Mouse (Mus musculus) myocyte (in vitro differentiated cells): ENCODE results near the gene Lmo3.

Source experiments
- MAX ChIP-seq: IDR thresholded peaks from one replicate; pipeline ENCODE4 v1.6.1; 2011; ENCODE audit warnings: low read depth, mild to moderate bottlenecking, control low read depth
- MYOD1 ChIP-seq, 3 experiments: IDR thresholded peaks; one replicate each; pipeline ENCODE4 v1.6.1; 2011; ENCODE audit warnings: control low read depth in 2 of 3, low read depth in 2 of 3, mild to moderate bottlenecking in 2 of 3, moderate library complexity in 1 of 3; ENCODE audit not compliant: insufficient read length in 2 of 3, control insufficient read depth in 1 of 3
- MYOG ChIP-seq, 3 experiments: IDR thresholded peaks; one replicate each; pipeline ENCODE4 v1.6.1; 2011; ENCODE audit warnings: control low read depth in 2 of 3, low read depth in 2 of 3, mild to moderate bottlenecking in 2 of 3; ENCODE audit not compliant: insufficient read length in 2 of 3, control insufficient read depth in 1 of 3, insufficient read depth in 1 of 3
- POLR2A ChIP-seq: IDR thresholded peaks from one replicate; pipeline ENCODE4 v1.6.1; 2011; ENCODE audit warnings: low read depth, mild to moderate bottlenecking, control low read depth, moderate library complexity; ENCODE audit not compliant: insufficient read length
- POLR2AphosphoS2 ChIP-seq: IDR thresholded peaks from one replicate; pipeline ENCODE4 v1.6.1; 2011; ENCODE audit warnings: low read depth, control low read depth; ENCODE audit not compliant: insufficient read length
- USF1 ChIP-seq: IDR thresholded peaks from one replicate; pipeline ENCODE4 v1.6.1; 2011; ENCODE audit warnings: low read depth, mild to moderate bottlenecking, control low read depth, moderate library complexity

DNA sequence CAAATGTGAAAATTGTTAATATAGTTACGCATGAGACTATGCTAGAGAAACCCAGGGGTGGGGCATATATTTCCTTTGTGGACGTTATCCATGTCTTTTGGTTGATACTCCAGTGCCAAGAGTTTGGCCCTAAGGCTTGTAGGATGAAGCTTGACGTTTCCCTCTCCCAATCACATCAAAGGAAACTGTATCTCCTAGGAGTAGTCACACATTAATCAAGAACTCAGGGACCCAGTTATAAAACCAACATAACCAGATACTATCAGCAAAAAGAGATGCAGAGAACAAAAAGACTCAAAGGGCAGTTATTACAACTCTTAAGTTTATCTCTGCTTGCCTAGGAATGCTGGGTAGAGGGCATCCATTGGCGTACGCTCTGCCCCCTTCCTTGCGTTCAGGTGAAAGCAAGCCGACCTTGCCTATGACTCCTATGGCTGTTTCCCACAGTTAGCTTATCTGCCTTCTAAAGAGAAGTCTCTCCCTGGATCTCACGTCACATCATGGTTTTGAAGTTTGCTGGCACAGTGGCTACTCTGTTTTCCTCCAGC, 261.5 kb downstream of the Lmo3 start:
- TF ChIP-seq POLR2A (no peak), POLR2AphosphoS2 (no peak), USF1 (no peak), MYOD1 (IDR thresholded peaks at IDR 0.05; ENCODE audit: control insufficient read depth in 1 of 3, insufficient read length in 2 of 3, low read depth in 2 of 3) (no peak), MAX (no peak), MYOG (IDR thresholded peaks at IDR 0.05; ENCODE audit: control insufficient read depth in 1 of 3, insufficient read depth in 1 of 3, insufficient read length in 2 of 3, low read depth in 2 of 3) (no peak)
